Mouse (Mus musculus) embryonic facial prominence, embryonic 15.5 days (tissue): ENCODE measurements at regions not wholly inside any gene's neighbourhood (a gene's known extent, or its start where the extent isn't known, plus 50 kb on each side); places are given as distances from the start of the nearest gene placed in this dataset.
A peak's percentile ranks its signal among the peaks of the same experiment; 100 is the strongest.

Experiments used
- ATAC-seq: fragments of 200-750 bp; cut with Nextera tagmentation; 2 replicates; pipeline ENCODE4 v1.8.0; 2017; ENCODE audit warnings: low read depth, moderate TSS enrichment; ENCODE audit not compliant: insufficient number of reproducible peaks, low FRiP score, low TSS enrichment
- H3K27ac ChIP-seq: fragments of 300-500 bp; sonication (generic); replicated peaks from 2 replicates; pipeline ENCODE4 v1.5.1; 2015; ENCODE audit warnings: mild to moderate bottlenecking, inconsistent platforms
- H3K27me3 ChIP-seq: fragments of 300-500 bp; sonication (generic); 2 replicates; pipeline ENCODE4 v1.6.1; 2015; ENCODE audit warnings: inconsistent platforms
- H3K36me3 ChIP-seq: fragments of 300-500 bp; sonication (generic); 2 replicates; pipeline ENCODE4 v1.6.1; 2015; ENCODE audit warnings: mild to moderate bottlenecking, inconsistent platforms
- H3K4me1 ChIP-seq: fragments of 300-500 bp; sonication (generic); 2 replicates; pipeline ENCODE4 v1.6.1; 2015; ENCODE audit warnings: inconsistent platforms
- H3K4me2 ChIP-seq: fragments of 300-500 bp; sonication (generic); replicated peaks from 2 replicates; pipeline ENCODE4 v1.6.1; 2015; ENCODE audit warnings: mild to moderate bottlenecking, inconsistent platforms
- H3K4me3 ChIP-seq: fragments of 300-500 bp; sonication (generic); replicated peaks from 2 replicates; pipeline ENCODE4 v1.5.1; 2015; ENCODE audit warnings: mild to moderate bottlenecking, inconsistent platforms
- H3K9ac ChIP-seq: fragments of 300-500 bp; sonication (generic); 2 replicates; pipeline ENCODE4 v1.6.1; 2015; ENCODE audit warnings: inconsistent platforms
- H3K9me3 ChIP-seq: fragments of 300-500 bp; sonication (generic); replicated peaks from 2 replicates; pipeline ENCODE4 v1.6.1; 2016; ENCODE audit warnings: inconsistent platforms
- WGBS: fragments of 180-500 bp; shearing (Covaris S2); methylation state at CpG from one replicate; pipeline ENCODE4 v1.1.7; 2015; 5-methylcytosine and 5-hydroxymethylcytosine counted together

DNA sequence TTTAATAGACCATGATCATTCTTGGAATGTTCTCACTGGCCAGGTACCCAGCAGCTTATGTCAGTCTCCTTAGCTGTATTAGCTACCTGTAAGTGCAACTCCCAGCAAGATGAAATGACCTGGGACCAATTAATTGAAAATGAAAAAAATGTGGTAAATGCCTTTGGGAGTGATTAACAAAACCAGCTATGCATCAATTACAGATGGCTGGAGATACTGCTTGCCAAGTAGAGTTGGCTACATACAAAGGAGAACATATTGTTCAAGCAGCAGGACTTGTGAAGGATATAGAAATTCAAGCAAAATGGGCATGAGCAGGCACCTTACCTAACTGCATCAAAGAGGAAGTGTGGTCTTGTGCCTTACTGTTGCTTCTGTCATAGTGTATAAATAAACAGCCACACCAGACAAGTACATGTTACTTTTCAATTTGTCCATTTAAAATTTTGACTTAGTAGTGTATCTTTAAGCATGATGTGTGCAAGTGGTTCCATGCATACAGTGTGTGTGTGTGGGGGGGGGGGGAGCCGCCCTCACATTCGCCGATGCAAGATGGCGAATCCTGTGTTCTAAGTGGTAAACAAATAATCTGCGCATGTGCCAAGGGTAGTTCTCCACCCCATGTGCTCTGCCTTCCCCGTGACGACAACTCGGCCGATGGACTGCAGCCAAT, 307.0 kb downstream of the Pcdh17 start:
- Histone ChIP-seq H3K27me3 (no peaks in the 10 kb centered on the region), H3K36me3 (no peaks in the 10 kb centered on the region), H3K4me1 (no peaks in the 10 kb centered on the region), H3K9ac (no peak overlapping the region), H3K27ac (no peak overlapping the region), H3K9me3 (no peaks in the 10 kb centered on the region), H3K4me3 (no peak overlapping the region), H3K4me2 (no peak overlapping the region)
- 95% methylated on average over 9 of the region's 9 CpGs for WGBS
- ATAC-seq = no peak

DNA sequence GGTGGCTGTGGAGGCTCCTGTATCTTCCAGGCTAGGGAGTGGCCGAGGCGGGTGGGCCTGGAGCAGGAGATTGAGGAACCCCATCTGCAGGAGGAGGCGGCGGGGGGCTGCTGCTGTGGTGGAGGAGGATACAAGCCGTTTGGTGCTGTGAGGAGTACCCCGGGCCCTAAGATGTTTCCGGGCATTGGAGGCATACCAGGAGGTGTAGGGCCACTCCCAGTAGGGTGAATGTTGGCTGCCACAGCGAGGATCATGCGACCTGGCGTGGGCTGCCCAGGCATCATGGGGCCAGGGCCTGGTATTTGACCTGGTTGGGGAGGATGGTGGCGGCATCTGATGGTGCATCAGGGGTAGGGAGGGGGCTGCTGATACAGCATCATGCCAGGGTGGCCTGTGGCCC, 314.2 kb downstream of the Pcdh17 start:
- H3K27me3 ChIP-seq = no peaks in the 10 kb centered on the region
- no peaks in the 10 kb centered on the region for H3K4me1 ChIP-seq
- no peak overlapping the region for H3K27ac ChIP-seq
- H3K36me3 ChIP-seq = no peaks in the 10 kb centered on the region
- no peak overlapping the region for H3K4me3 ChIP-seq
- WGBS = 91% methylated on average over 11 of the region's 11 CpGs
- no peaks in the 10 kb centered on the region for H3K9me3 ChIP-seq
- no peak overlapping the region for H3K9ac ChIP-seq
- H3K4me2 ChIP-seq = no peak overlapping the region
- ATAC-seq = 0 out of 2 replicates have a peak, but pooled peaks have one; percentile 34

DNA sequence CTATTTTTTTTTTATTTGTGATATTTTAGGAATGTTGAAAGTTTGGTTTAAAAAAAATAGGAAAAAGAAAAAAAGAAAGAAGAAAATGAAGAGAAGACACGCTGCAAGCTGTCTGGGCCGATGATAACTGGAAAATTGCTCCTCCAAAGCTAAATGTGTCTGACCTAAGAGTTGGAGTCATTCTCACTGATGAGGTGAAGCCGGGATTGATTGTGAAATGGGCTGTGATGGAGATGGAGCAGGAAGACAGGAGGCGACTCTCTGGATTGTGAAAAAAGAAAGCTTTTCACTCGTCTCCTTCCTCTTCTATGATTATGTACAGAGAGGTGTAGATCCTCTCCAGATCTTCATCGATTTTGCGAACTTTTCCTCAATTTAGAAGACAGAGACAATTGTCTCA, 349.8 kb downstream of the Pcdh17 start:
- H3K27ac ChIP-seq = no peak overlapping the region
- H3K4me1 ChIP-seq = no peaks in the 10 kb centered on the region
- no peak for ATAC-seq
- H3K36me3 ChIP-seq = no peaks in the 10 kb centered on the region
- 82% methylated on average over 7 of the region's 7 CpGs for WGBS
- H3K9me3 ChIP-seq = no peaks in the 10 kb centered on the region
- no peak overlapping the region for H3K4me3 ChIP-seq
- no peak overlapping the region for H3K9ac ChIP-seq
- no peak overlapping the region for H3K4me2 ChIP-seq
- H3K27me3 ChIP-seq = no peaks in the 10 kb centered on the region

DNA sequence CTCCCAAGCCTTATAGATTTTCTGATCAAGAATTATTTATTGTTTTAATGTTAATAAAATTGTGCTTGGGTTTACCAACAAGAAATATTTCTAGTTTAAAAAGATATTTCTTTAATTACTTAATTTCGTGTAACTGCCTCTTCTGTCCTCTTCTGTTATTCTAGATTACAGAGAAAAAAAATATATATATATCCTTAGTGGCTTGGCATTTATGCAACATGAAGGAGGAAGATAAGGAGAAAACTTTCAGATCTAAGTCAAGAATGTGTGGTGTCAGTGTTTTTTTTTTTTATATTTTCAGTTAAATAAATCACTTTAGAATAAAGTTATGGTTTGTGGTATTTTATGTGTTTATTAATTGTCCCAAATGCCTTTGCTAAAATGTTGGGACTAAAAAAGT, 357.6 kb downstream of the Pcdh17 start:
- WGBS = 62% methylated on average over 1 of the region's 1 CpGs
- ATAC-seq = no peak
- H3K9ac ChIP-seq = no peak overlapping the region

DNA sequence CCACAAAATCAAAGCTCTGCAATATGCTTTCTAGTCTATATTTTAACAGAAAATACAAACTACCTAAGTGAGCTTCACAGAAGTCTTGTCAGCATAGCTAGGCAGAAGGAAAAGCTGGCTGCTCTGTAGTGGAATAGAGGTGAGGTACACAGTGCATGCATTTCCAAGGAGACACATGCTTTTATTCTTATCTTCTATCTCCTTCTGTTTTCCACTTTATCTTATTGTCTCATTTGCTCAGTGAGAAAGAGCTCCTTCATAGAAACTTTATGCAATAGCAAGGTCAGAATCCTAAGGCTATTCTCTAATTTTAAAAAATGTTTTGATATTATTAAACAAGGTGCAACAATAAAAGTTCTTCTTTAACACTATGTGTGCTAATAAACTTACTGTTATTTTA, 359.3 kb downstream of the Pcdh17 start:
- no peak for ATAC-seq

More for the DNA sequence above, 357.6 kb downstream of the Pcdh17 start:
- Histone ChIP-seq H3K4me2 (no peak overlapping the region), H3K4me1 (no peaks in the 10 kb centered on the region), H3K27ac (no peak overlapping the region), H3K27me3 (no peaks in the 10 kb centered on the region), H3K4me3 (no peak overlapping the region), H3K9me3 (no peaks in the 10 kb centered on the region), H3K36me3 (no peaks in the 10 kb centered on the region)

More for the DNA sequence above, 359.3 kb downstream of the Pcdh17 start:
- Histone ChIP-seq H3K4me1 (no peaks in the 10 kb centered on the region), H3K27ac (no peak overlapping the region), H3K27me3 (no peaks in the 10 kb centered on the region), H3K36me3 (no peaks in the 10 kb centered on the region), H3K9me3 (no peaks in the 10 kb centered on the region), H3K4me3 (no peak overlapping the region), H3K4me2 (no peak overlapping the region), H3K9ac (no peak overlapping the region)
